Mouse (Mus musculus) heart, embryonic 16.5 days (tissue): Measurements from ENCODE around the gene Cd81. TPM values are rescaled to one million over a fixed set of nuclear protein-coding genes. Genes with fewer than 3 reads are reported as not detected.

Source experiments
- ATAC-seq: fragments of 200-750 bp; cut with Nextera tagmentation; replicated peaks from 2 replicates; pipeline ENCODE4 v1.8.0; 2017; ENCODE audit warnings: moderate number of reproducible peaks; ENCODE audit not compliant: insufficient read depth, low FRiP score; ENCODE audit errors: extremely low read depth
- H3K27ac ChIP-seq: fragments of 300-500 bp; sonication (generic); 2 replicates; pipeline ENCODE4 v1.5.1; 2014; ENCODE audit warnings: mild to moderate bottlenecking, low read length, control low read depth, moderate library complexity
- H3K27me3 ChIP-seq: fragments of 300-500 bp; sonication (generic); 2 replicates; pipeline ENCODE4 v1.6.1; 2014; ENCODE audit warnings: low read length, mixed read lengths; ENCODE audit not compliant: control insufficient read depth, insufficient read depth
- H3K36me3 ChIP-seq: fragments of 300-500 bp; sonication (generic); 2 replicates; pipeline ENCODE4 v1.6.1; 2014; ENCODE audit not compliant: control insufficient read depth, insufficient read depth
- H3K4me1 ChIP-seq: fragments of 300-500 bp; sonication (generic); 2 replicates; pipeline ENCODE4 v1.6.1; 2014; ENCODE audit warnings: low read length, mixed read lengths; ENCODE audit not compliant: control insufficient read depth, insufficient read depth
- H3K4me2 ChIP-seq: fragments of 300-500 bp; sonication (generic); 2 replicates; pipeline ENCODE4 v1.6.1; 2014; ENCODE audit warnings: low read depth, mild to moderate bottlenecking, control low read depth, low read length
- H3K4me3 ChIP-seq: fragments of 300-500 bp; sonication (generic); 2 replicates; pipeline ENCODE4 v1.5.1; 2014; ENCODE audit warnings: mild to moderate bottlenecking, control low read depth, low read length
- H3K9ac ChIP-seq: fragments of 300-500 bp; sonication (generic); 2 replicates; pipeline ENCODE4 v1.6.1; 2014; ENCODE audit warnings: low read length, control low read depth
- H3K9me3 ChIP-seq: fragments of 300-500 bp; sonication (generic); replicated peaks from 2 replicates; pipeline ENCODE4 v1.6.1; 2016; ENCODE audit warnings: low read length; ENCODE audit not compliant: control insufficient read depth
- WGBS: fragments of 180-500 bp; shearing (Covaris S2); extraction: QIAGEN DNeasy Blood & Tissue Kit; methylation state at CpG from one replicate; pipeline ENCODE4 v1.1.7; 2014; 5-methylcytosine and 5-hydroxymethylcytosine counted together
- polyA plus RNA-seq: library from polyadenylated mRNA; unstranded; fragments of >200 nt; fragmentation: Nextera tagmentation; extraction: Ambion mirVana; gene quantifications from 2 replicates; pipeline ENCODE4 v1.2.1, GENCODE M21; 2015

Cd81 gene
- polyA plus RNA-seq, 1 experiment from 2014 or later = 878 TPM

GRCm38 (mm10) chr7:143069751-143070400 lies 17.3 kb downstream of the Cd81 start:
- H3K36me3 ChIP-seq = peaks cover 34% of the 10 kb centered on the region
- no peaks in the 10 kb centered on the region for H3K9me3 ChIP-seq
- H3K4me3 ChIP-seq = peak overlapping the region; percentile 78
- peak overlapping the region; percentile 88 for H3K9ac ChIP-seq
- H3K27ac ChIP-seq = peak overlapping the region; percentile 88
- ATAC-seq = peak; percentile 4; the same call in 1 of the 2 replicates
- 9% methylated on average over 30 of the region's 30 CpGs for WGBS
- peaks cover 17% of the 10 kb centered on the region for H3K4me1 ChIP-seq
- H3K4me2 ChIP-seq = peak overlapping the region; percentile 89
- H3K27me3 ChIP-seq = no peaks in the 10 kb centered on the region

DNA sequence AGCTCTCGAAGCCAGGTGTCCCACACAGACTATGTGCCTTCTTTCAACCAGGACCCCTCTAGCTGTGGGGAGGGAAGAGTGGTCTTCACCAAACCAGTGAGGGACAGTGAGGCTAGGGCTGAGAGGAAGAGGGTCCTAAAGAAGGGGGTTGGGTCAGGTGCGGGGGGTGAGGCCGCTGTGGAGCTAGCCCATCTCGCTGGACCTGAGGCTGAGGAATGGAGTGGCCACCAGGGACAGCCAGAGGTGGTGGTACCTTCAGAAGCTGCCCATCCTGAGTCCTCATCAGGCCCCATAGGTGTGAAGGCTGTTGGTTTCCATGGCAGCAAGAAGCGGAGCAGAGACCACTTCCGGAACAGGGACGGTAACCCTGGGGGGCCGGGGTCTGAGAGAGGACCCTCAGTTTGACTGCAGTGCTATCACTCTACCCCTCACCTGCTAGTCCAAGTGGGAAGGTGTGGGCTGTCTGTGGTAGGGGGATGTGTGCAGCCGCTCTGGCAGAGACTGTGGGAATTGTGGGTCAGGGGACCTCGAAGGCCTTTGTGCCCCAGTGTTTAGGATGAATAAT lies 18.0 kb downstream of the Cd81 start:
- Histone ChIP-seq H3K4me3 (peak overlapping the region; percentile 78), H3K4me2 (peak overlapping the region; percentile 89), H3K4me1 (peaks cover 17% of the 10 kb centered on the region), H3K9ac (peak overlapping the region; percentile 88), H3K27me3 (no peaks in the 10 kb centered on the region), H3K9me3 (no peaks in the 10 kb centered on the region), H3K36me3 (peaks cover 27% of the 10 kb centered on the region), H3K27ac (no peak overlapping the region)
- no peak for ATAC-seq
- WGBS = 89% methylated on average over 10 of the region's 10 CpGs

GRCm38 (mm10) chr7:143072605-143073004 lies 20.1 kb downstream of the Cd81 start:
- H3K27me3 ChIP-seq = no peaks in the 10 kb centered on the region
- no peak overlapping the region for H3K4me3 ChIP-seq
- peaks cover 17% of the 10 kb centered on the region for H3K4me1 ChIP-seq
- H3K4me2 ChIP-seq = no peak overlapping the region
- H3K36me3 ChIP-seq = peaks cover 7% of the 10 kb centered on the region
- no peak overlapping the region for H3K27ac ChIP-seq
- H3K9ac ChIP-seq = no peak overlapping the region
- H3K9me3 ChIP-seq = no peaks in the 10 kb centered on the region
- no peak for ATAC-seq
- WGBS = 80% methylated on average over 5 of the region's 5 CpGs

GRCm38 (mm10) chr7:143073086-143073485 lies 20.5 kb downstream of the Cd81 start:
- WGBS = 59% methylated on average over 1 of the region's 1 CpGs
- Histone ChIP-seq H3K4me2 (no peak overlapping the region), H3K36me3 (peaks cover 3% of the 10 kb centered on the region; the same call in 1 of the 2 replicates), H3K9me3 (no peaks in the 10 kb centered on the region), H3K27ac (no peak overlapping the region), H3K9ac (no peak overlapping the region), H3K27me3 (no peaks in the 10 kb centered on the region), H3K4me1 (peaks cover 16% of the 10 kb centered on the region), H3K4me3 (no peak overlapping the region)
- no peak for ATAC-seq

DNA sequence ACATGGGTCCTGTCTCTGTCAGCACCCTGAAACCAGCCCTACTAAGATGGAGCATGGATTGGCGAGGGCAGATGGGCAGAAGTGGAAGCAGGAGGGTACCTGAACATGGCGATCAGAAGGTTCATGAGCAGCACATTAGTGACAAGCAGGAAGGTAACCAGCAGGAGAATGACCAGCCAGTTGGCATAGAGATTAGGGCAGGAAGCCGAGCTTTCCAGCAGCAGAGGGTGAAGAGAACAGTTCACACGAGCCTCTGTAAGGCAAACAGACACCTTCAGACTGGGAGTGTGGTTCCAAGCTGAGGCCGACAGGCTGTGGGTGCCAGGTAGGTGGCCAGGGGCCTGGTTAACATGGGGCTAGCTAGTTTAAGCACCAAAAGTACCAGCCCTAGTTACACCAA lies 22.9 kb downstream of the Cd81 start:
- 69% methylated on average over 5 of the region's 5 CpGs for WGBS
- ATAC-seq = no peak
- H3K4me1 ChIP-seq = peaks cover 3% of the 10 kb centered on the region; the same call in 1 of the 2 replicates
- no peaks in the 10 kb centered on the region for H3K9me3 ChIP-seq
- H3K4me3 ChIP-seq = no peak overlapping the region
- no peaks in the 10 kb centered on the region for H3K36me3 ChIP-seq
- no peak overlapping the region for H3K27ac ChIP-seq
- no peaks in the 10 kb centered on the region for H3K27me3 ChIP-seq
- H3K9ac ChIP-seq = no peak overlapping the region
- H3K4me2 ChIP-seq = no peak overlapping the region

DNA sequence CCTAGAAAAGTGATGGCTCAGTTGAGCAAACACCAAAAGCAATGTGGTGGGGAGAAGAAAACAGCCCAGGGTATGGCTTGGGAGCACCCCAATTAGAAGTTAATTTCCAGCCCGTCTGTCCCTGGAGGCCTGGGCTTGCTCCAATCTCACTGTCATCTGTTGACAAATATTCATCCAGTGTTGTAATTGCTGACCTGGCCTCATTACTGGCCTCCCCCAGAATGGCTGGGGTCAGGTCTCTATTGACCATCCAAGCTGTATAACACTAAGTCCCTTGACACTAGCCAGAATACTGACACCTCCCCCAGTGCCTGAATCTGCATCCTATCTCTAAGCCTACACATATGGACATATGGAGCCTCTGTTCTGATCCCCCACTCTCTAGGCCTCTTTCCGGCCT lies 24.8 kb downstream of the Cd81 start:
- 78% methylated on average over 2 of the region's 2 CpGs for WGBS

DNA sequence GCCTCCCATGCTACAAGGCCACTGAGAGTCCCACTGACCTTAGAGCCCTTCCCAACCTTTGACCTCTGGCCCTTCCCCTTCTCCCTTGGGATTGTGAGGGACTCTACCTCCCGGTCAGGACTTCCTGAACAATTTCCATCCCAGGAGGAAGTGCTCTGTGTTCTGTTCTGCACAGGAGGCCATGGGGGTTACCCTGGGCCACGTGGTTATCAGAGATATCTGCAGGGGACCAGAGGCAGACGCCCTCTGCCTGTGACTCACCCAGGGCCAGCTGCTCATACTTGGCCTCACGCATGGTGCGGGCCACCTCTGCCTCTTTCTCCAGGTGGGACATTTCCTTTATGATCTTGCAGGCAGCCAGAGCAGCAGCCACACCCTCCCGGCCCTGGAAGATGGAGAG lies 29.5 kb downstream of the Cd81 start:
- peaks cover 6% of the 10 kb centered on the region for H3K4me1 ChIP-seq
- no peaks in the 10 kb centered on the region for H3K9me3 ChIP-seq
- WGBS = 67% methylated on average over 6 of the region's 6 CpGs
- H3K4me2 ChIP-seq = no peak overlapping the region
- no peak overlapping the region for H3K9ac ChIP-seq
- H3K4me3 ChIP-seq = no peak overlapping the region
- no peaks in the 10 kb centered on the region for H3K36me3 ChIP-seq
- ATAC-seq = no peak
- no peak overlapping the region for H3K27ac ChIP-seq
- no peaks in the 10 kb centered on the region for H3K27me3 ChIP-seq

More for the DNA sequence above, 24.8 kb downstream of the Cd81 start:
- Histone ChIP-seq H3K27ac (no peak overlapping the region), H3K9me3 (no peaks in the 10 kb centered on the region), H3K4me1 (no peaks in the 10 kb centered on the region), H3K4me3 (no peak overlapping the region), H3K4me2 (no peak overlapping the region), H3K36me3 (no peaks in the 10 kb centered on the region), H3K27me3 (no peaks in the 10 kb centered on the region), H3K9ac (no peak overlapping the region)
- no peak for ATAC-seq

GRCm38 (mm10) chr7:143083708-143084107 lies 31.2 kb downstream of the Cd81 start:
- Histone ChIP-seq H3K9me3 (no peaks in the 10 kb centered on the region), H3K4me2 (no peak overlapping the region), H3K9ac (no peak overlapping the region), H3K27me3 (no peaks in the 10 kb centered on the region; the same call in 1 of the 2 replicates), H3K4me3 (no peak overlapping the region), H3K4me1 (peaks cover 9% of the 10 kb centered on the region), H3K36me3 (no peaks in the 10 kb centered on the region), H3K27ac (no peak overlapping the region)
- ATAC-seq = no peak
- 65% methylated on average over 2 of the region's 2 CpGs for WGBS

GRCm38 (mm10) chr7:143086366-143086765 lies 33.8 kb downstream of the Cd81 start:
- Histone ChIP-seq H3K4me2 (peak overlapping the region; percentile 26), H3K36me3 (no peaks in the 10 kb centered on the region), H3K4me1 (peaks cover 9% of the 10 kb centered on the region), H3K9ac (peak overlapping the region; percentile 68), H3K27ac (peak overlapping the region; percentile 69), H3K9me3 (no peaks in the 10 kb centered on the region), H3K27me3 (peaks cover 4% of the 10 kb centered on the region), H3K4me3 (no peak overlapping the region; the same call in 1 of the 2 replicates)
- WGBS = 45% methylated on average over 2 of the region's 2 CpGs
- ATAC-seq = no peak
